Mouse (Mus musculus): ENCODE data around the gene Nln. TPM values are rescaled to one million over a fixed set of nuclear protein-coding genes. Genes with fewer than 3 reads are reported as not detected.

Nln gene
- polyA plus RNA-seq, 1 experiment from 2014 or later, result 21.8 TPM

DNA sequence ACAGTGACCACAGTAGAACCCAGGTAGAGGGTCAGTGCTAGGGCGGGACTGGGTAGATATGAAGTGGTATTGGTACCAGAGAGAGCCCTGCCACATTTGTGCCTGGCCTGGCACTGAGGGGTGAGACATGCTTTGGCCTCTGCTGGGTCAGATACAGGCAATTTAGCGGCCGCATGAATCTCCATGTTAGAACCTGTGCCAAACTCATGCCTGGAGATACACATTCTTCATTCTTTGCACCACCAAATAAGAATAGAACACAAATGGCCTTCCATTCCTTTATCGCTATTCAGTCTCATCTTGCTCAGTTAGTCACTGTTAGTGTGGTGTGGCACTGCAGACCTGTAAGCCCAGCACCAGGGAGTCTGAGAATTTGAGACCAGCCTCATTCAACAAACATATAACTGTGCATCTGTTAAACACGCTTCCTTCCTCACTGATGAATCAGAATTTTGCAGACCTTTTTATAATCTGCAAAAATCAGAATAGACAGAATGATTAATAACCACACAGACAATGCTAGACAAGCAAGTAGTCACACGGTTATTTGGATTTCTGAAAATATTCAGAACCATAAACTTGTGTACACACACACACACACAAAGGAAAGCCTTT lies 104.1 kb downstream of the Nln start:
- no peak overlapping the region for H3K4me3 ChIP-seq (ENCODE audit: low read length)
- H3K27me3 ChIP-seq (ENCODE audit: control insufficient read depth, insufficient read depth, low read length), result no peaks in the 10 kb centered on the region
- H3K9me3 ChIP-seq (replicated peaks; ENCODE audit: control insufficient read depth, low read length), result no peaks in the 10 kb centered on the region
- no peak overlapping the region for H3K4me2 ChIP-seq (ENCODE audit: low read depth, low read length)
- no peaks in the 10 kb centered on the region for H3K36me3 ChIP-seq (ENCODE audit: control insufficient read depth, insufficient read depth)
- no peak for ATAC-seq (replicated peaks; ENCODE audit: extremely low read depth, insufficient read depth, low FRiP score)
- no peak overlapping the region for H3K9ac ChIP-seq (ENCODE audit: low read length)
- 70% methylated on average over 6 of the region's 6 CpGs for WGBS
- no peaks in the 10 kb centered on the region for H3K4me1 ChIP-seq (ENCODE audit: control insufficient read depth, insufficient read depth, low read length)
- H3K27ac ChIP-seq (ENCODE audit: low read length), result no peak overlapping the region

DNA sequence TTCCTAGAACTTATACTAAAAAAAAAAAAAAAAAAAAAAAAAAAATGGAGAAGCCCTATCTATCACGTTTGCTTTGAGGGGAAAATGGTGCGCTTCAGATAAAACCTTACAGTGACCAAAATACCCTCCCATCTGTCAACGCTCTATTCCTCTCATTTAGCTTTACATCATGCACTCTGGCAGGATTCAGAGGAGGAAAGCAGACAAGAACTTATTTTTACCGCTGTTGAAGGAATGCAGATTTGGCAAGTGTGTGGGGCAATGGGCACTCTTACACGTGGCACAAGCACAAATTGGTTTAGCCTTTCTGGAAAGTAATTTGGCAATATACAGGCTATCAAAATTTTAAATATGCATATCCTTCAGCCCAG lies 115.3 kb downstream of the Nln start:
- WGBS, result 26% methylated on average over 5 of the region's 5 CpGs
- Histone ChIP-seq H3K36me3 (ENCODE audit: control insufficient read depth, insufficient read depth) (peaks cover 2% of the 10 kb centered on the region; the same call in 1 of the 2 replicates), H3K4me2 (ENCODE audit: low read depth, low read length) (no peak overlapping the region), H3K27me3 (ENCODE audit: control insufficient read depth, insufficient read depth, low read length) (no peaks in the 10 kb centered on the region), H3K9ac (ENCODE audit: low read length) (no peak overlapping the region), H3K9me3 (replicated peaks; ENCODE audit: control insufficient read depth, low read length) (peaks cover 2% of the 10 kb centered on the region), H3K4me3 (ENCODE audit: low read length) (no peak overlapping the region), H3K4me1 (ENCODE audit: control insufficient read depth, insufficient read depth, low read length) (peaks cover 13% of the 10 kb centered on the region), H3K27ac (ENCODE audit: low read length) (no peak overlapping the region)
- ATAC-seq (replicated peaks; ENCODE audit: extremely low read depth, insufficient read depth, low FRiP score), result peak; percentile 58; the same call in 1 of the 2 replicates

DNA sequence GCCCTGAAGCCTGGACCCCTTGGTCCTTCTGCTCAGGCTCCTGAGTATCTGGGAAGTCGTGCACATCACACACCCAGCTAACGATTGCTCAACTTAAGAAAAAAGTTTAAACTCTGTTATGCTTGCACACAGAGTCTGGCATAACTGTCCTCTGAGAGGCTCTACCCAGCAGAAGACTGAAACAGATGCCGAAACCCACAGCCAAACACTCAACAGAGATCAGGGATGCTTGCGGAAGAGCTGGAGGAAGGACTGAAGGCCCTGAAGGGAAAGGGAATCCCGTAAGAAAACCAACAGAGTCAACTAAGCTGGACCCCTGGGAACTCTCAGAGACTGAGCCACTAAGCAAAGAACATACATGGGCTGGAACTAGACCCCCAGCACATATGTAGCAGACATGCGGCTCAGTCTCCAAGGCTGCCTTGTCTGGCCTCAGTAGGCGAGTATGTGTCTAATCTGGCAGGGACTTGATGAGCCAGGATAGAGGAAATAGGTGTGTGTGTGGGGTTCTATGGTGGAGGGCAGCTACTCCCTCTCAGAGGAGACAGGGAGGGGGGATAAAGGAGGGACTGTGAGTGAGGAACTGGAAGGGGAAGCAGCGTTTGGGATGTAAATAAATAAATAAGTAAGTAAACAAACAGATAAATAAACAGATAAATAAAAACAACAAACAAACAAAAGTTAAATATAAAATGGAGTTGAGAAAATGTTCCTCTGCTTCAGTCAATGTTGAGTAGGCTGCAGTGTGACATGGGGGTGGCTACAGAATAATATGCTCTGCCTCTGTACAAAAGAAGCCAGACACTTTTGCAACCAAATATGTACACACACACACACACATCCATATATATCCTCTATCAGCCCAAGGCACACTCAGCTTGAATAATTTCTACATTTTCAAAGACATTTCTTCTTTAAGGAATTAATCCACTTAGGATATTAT lies 116.0 kb downstream of the Nln start:
- H3K36me3 ChIP-seq (ENCODE audit: control insufficient read depth, insufficient read depth), result peaks cover 3% of the 10 kb centered on the region; the same call in 1 of the 2 replicates
- H3K4me1 ChIP-seq (ENCODE audit: control insufficient read depth, insufficient read depth, low read length), result peaks cover 13% of the 10 kb centered on the region
- peaks cover 3% of the 10 kb centered on the region for H3K9me3 ChIP-seq (replicated peaks; ENCODE audit: control insufficient read depth, low read length)
- no peaks in the 10 kb centered on the region for H3K27me3 ChIP-seq (ENCODE audit: control insufficient read depth, insufficient read depth, low read length)
- no peak overlapping the region for H3K27ac ChIP-seq (ENCODE audit: low read length)
- H3K4me3 ChIP-seq (ENCODE audit: low read length), result no peak overlapping the region
- WGBS, result 75% methylated on average over 8 of the region's 8 CpGs
- no peak overlapping the region for H3K9ac ChIP-seq (ENCODE audit: low read length)
- no peak for ATAC-seq (replicated peaks; ENCODE audit: extremely low read depth, insufficient read depth, low FRiP score)
- H3K4me2 ChIP-seq (ENCODE audit: low read depth, low read length), result no peak overlapping the region

DNA sequence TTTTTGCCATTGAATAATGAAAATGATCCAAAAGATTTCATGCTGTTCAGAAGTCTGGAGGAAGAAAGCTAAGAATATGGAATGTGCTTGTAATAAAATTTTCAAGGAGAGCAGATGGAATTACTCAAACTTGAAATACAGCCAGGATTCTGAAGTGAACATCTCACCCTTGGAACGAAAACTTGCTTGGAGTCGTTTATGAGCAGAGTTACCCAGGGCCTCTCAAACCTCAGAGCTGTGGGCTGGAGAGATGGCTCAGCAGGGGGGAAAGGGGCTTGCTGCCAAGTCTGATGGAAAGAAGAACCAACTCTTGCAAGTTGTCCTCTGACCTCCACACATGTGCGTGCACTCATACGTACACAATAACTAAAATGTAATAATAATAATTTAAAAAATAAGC lies 122.8 kb downstream of the Nln start:
- Histone ChIP-seq H3K27me3 (ENCODE audit: control insufficient read depth, insufficient read depth, low read length) (no peaks in the 10 kb centered on the region), H3K9ac (ENCODE audit: low read length) (no peak overlapping the region), H3K4me3 (ENCODE audit: low read length) (no peak overlapping the region), H3K4me1 (ENCODE audit: control insufficient read depth, insufficient read depth, low read length) (peaks cover 4% of the 10 kb centered on the region), H3K4me2 (ENCODE audit: low read depth, low read length) (no peak overlapping the region), H3K27ac (ENCODE audit: low read length) (no peak overlapping the region), H3K36me3 (ENCODE audit: control insufficient read depth, insufficient read depth) (peaks cover 5% of the 10 kb centered on the region; the same call in 1 of the 2 replicates), H3K9me3 (replicated peaks; ENCODE audit: control insufficient read depth, low read length) (peaks cover 7% of the 10 kb centered on the region)
- WGBS, result 54% methylated on average over 4 of the region's 4 CpGs
- ATAC-seq (replicated peaks; ENCODE audit: extremely low read depth, insufficient read depth, low FRiP score), result no peak

DNA sequence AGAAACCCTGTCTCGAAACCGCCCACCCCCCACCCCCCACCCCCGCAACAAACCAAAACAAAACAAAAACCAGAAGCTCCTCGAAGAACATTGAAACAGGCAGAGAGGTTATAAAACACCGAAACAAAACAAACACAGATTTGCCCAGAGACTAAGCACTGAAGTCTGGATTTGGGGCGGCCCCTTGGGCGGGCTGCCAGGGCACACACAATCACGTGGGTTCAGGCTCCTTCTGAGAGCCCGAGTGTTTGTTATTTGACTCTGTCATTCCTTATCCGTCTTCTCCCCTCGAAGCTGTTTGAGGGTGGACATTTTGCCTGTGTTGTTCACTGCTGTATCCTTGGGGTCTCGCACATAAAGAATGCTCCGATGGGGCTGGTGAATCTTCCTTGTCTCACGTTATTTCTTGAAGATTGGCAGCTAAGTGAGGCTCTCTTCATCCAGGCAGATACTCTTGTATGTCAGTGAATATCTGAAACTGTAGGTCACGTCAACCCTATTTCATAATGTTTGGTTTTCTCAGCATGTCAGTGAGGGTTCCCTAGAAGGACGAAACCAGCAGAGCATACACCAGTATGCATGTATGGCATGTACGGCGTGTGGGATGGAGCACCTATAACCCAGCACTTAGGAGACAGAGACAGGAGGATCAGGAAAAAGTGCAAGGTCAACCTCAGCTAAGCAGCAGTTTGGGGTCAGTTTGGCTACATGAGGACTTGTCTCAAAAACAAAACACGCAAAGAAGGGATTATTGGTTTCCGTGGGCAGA lies 123.7 kb downstream of the Nln start:
- Histone ChIP-seq H3K9me3 (replicated peaks; ENCODE audit: control insufficient read depth, low read length) (peaks cover 7% of the 10 kb centered on the region), H3K9ac (ENCODE audit: low read length) (no peak overlapping the region), H3K4me2 (ENCODE audit: low read depth, low read length) (peak overlapping the region; percentile 13; the same call in 1 of the 2 replicates), H3K36me3 (ENCODE audit: control insufficient read depth, insufficient read depth) (peaks cover 5% of the 10 kb centered on the region; the same call in 1 of the 2 replicates), H3K27ac (ENCODE audit: low read length) (peak overlapping the region; percentile 27; the same call in 1 of the 2 replicates), H3K27me3 (ENCODE audit: control insufficient read depth, insufficient read depth, low read length) (no peaks in the 10 kb centered on the region), H3K4me3 (ENCODE audit: low read length) (no peak overlapping the region), H3K4me1 (ENCODE audit: control insufficient read depth, insufficient read depth, low read length) (peaks cover 4% of the 10 kb centered on the region)
- 70% methylated on average over 20 of the region's 20 CpGs for WGBS
- ATAC-seq (replicated peaks; ENCODE audit: extremely low read depth, insufficient read depth, low FRiP score), result no peak

DNA sequence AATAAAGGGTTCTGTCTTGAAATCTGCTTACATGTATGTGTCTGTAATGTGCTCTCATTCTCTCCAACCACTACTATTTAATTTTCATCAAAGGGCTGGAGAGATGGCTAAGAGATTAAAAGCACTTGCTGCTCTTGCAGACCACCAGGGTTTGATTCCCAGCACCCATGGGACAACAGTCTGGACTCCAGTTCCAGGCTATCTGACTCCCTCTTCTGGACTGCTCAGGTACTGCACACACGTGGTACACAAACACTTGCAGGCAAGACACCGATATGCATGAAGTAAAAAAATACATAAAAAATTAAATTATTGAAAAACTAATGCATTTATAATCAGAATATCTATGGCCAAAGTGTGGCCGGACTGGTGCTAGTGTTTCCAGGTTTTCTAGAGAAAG lies 127.0 kb downstream of the Nln start:
- WGBS, result 96% methylated on average over 3 of the region's 3 CpGs
- Histone ChIP-seq H3K27me3 (ENCODE audit: control insufficient read depth, insufficient read depth, low read length) (no peaks in the 10 kb centered on the region), H3K9me3 (replicated peaks; ENCODE audit: control insufficient read depth, low read length) (peaks cover 4% of the 10 kb centered on the region), H3K27ac (ENCODE audit: low read length) (no peak overlapping the region), H3K36me3 (ENCODE audit: control insufficient read depth, insufficient read depth) (0 out of 2 replicates have a peak, but pooled peaks cover 2% of the 10 kb centered on the region), H3K4me1 (ENCODE audit: control insufficient read depth, insufficient read depth, low read length) (peaks cover 14% of the 10 kb centered on the region), H3K4me3 (ENCODE audit: low read length) (no peak overlapping the region), H3K4me2 (ENCODE audit: low read depth, low read length) (no peak overlapping the region), H3K9ac (ENCODE audit: low read length) (no peak overlapping the region)
- no peak for ATAC-seq (replicated peaks; ENCODE audit: extremely low read depth, insufficient read depth, low FRiP score)

DNA sequence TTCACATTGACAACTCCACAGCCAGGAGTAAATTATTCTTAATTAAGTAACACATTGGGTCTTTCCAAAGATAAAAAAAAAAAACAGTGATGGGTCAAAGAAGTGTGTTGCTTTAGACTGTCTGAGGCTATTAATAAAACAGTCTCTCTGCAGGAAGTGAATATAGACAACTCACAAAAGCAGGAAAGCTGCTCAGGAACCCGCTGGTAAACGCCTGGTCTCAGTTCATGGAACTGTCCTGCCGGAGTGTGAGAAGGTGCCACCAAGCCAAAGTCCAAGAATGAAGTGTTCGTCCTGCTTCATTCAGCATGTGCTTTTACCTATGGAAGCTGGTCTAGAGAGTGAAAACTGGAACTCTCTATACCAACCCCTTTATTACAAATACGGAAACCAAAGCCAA lies 129.0 kb downstream of the Nln start:
- no peak overlapping the region for H3K27ac ChIP-seq (ENCODE audit: low read length)
- peaks cover 10% of the 10 kb centered on the region for H3K4me1 ChIP-seq (ENCODE audit: control insufficient read depth, insufficient read depth, low read length)
- no peaks in the 10 kb centered on the region for H3K27me3 ChIP-seq (ENCODE audit: control insufficient read depth, insufficient read depth, low read length)
- WGBS, result 84% methylated on average over 5 of the region's 5 CpGs
- ATAC-seq (replicated peaks; ENCODE audit: extremely low read depth, insufficient read depth, low FRiP score), result no peak
- H3K36me3 ChIP-seq (ENCODE audit: control insufficient read depth, insufficient read depth), result 0 out of 2 replicates have a peak, but pooled peaks cover 2% of the 10 kb centered on the region
- H3K4me2 ChIP-seq (ENCODE audit: low read depth, low read length), result no peak overlapping the region
- no peak overlapping the region for H3K9ac ChIP-seq (ENCODE audit: low read length)
- H3K9me3 ChIP-seq (replicated peaks; ENCODE audit: control insufficient read depth, low read length), result peaks cover 4% of the 10 kb centered on the region
- no peak overlapping the region for H3K4me3 ChIP-seq (ENCODE audit: low read length)

DNA sequence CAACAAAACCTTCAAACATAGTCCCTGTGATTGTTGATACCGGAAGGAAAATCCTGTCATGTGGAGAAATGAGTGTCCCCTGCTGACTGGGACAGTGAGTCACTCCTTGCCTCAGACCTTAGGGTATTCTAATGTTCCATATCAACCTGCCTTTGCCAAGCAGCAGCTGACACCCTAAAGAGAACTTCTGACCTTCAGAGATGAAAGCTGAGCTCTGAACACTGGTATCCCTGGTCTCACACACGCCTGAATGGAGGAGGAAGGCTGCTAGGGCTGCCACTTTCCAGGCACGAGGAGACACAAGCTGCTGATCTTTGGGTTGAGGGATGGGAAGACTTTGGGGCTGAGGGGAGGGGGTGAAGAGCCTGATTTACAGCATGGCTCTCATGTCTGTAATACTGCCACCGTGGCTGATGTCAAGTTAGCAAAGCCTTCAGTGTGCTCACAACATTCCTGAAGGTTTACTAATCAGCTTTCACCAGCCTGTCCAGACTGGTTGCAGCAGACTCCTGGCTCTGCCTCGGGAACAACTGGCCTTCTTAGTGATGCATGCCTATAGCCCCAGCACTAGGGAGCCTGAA lies 131.0 kb downstream of the Nln start:
- 0 out of 2 replicates have a peak, but pooled peaks cover 2% of the 10 kb centered on the region for H3K36me3 ChIP-seq (ENCODE audit: control insufficient read depth, insufficient read depth)
- H3K27ac ChIP-seq (ENCODE audit: low read length), result peak overlapping the region; percentile 85
- peaks cover 19% of the 10 kb centered on the region for H3K4me1 ChIP-seq (ENCODE audit: control insufficient read depth, insufficient read depth, low read length)
- 0 out of 2 replicates have a peak overlapping the region, but pooled peaks have one; percentile 47 for H3K9ac ChIP-seq (ENCODE audit: low read length)
- peaks cover 4% of the 10 kb centered on the region for H3K9me3 ChIP-seq (replicated peaks; ENCODE audit: control insufficient read depth, low read length)
- no peaks in the 10 kb centered on the region for H3K27me3 ChIP-seq (ENCODE audit: control insufficient read depth, insufficient read depth, low read length)
- H3K4me2 ChIP-seq (ENCODE audit: low read depth, low read length), result no peak overlapping the region
- ATAC-seq (replicated peaks; ENCODE audit: extremely low read depth, insufficient read depth, low FRiP score), result peak; percentile 85
- WGBS, result 19% methylated on average over 5 of the region's 5 CpGs
- no peak overlapping the region for H3K4me3 ChIP-seq (ENCODE audit: low read length)
